Mouse (Mus musculus) urinary bladder, postnatal 25 days (tissue): Measurements from ENCODE around the gene Thra.
A peak's percentile ranks its signal among the peaks of the same experiment; 100 is the strongest.
"Not testable (repeated sequence)": the region's sequence is repeated elsewhere in the genome, so short reads cannot be mapped to it uniquely, and the experiment has no call there.

Experiments used
- DNase-seq: peaks from one replicate; pipeline ENCODE4 v3.0.0; 2022; ENCODE audit warnings: low spot score

Gene Thra

GRCm38 (mm10) chr11:98717904-98718303 lies 22.5 kb upstream of the Thra start:
- DNase-seq, result peak; percentile 71

GRCm38 (mm10) chr11:98720756-98721155 lies 19.7 kb upstream of the Thra start:
- DNase-seq, result no peak

- no peak for DNase-seq
Observed at GRCm38 (mm10) chr11:98721458-98722226, 18.8 kb upstream of the Thra start.

- DNase-seq, result no peak
Observed at GRCm38 (mm10) chr11:98723098-98723497, 17.3 kb upstream of the Thra start.

GRCm38 (mm10) chr11:98725926-98726506 lies 14.4 kb upstream of the Thra start:
- no peak for DNase-seq

- DNase-seq, result peak; percentile 62
Observed at GRCm38 (mm10) chr11:98729119-98729588, 11.3 kb upstream of the Thra start, which contains the start of gene Med24. Gene Med24, minus strand, starts transcription at chr11:98729435.

GRCm38 (mm10) chr11:98730727-98731126 lies 9.7 kb upstream of the Thra start:
- no peak for DNase-seq

GRCm38 (mm10) chr11:98731134-98731533 lies 9.3 kb upstream of the Thra start:
- DNase-seq, result no peak

- no peak for DNase-seq
Observed at GRCm38 (mm10) chr11:98734020-98734419, 6.4 kb upstream of the Thra start.

GRCm38 (mm10) chr11:98735111-98735510 lies 5.3 kb upstream of the Thra start:
- no peak for DNase-seq

GRCm38 (mm10) chr11:98736176-98736575 lies 4.3 kb upstream of the Thra start:
- DNase-seq, result no peak

GRCm38 (mm10) chr11:98737220-98737619 lies 3.2 kb upstream of the Thra start:
- DNase-seq, result not testable (repeated sequence)

GRCm38 (mm10) chr11:98738428-98738911 lies 2.0 kb upstream of the Thra start:
- DNase-seq, result no peak

GRCm38 (mm10) chr11:98738925-98739324 lies 1.5 kb upstream of the Thra start:
- DNase-seq, result no peak

GRCm38 (mm10) chr11:98740026-98740392 lies 429 bp upstream of the Thra start:
- DNase-seq, result no peak

GRCm38 (mm10) chr11:98741051-98741620 lies 698 bp downstream of the Thra start:
- no peak for DNase-seq

- peak; percentile 76 for DNase-seq
Observed at GRCm38 (mm10) chr11:98741622-98742396, 1.4 kb downstream of the Thra start.

- DNase-seq, result no peak
Observed at GRCm38 (mm10) chr11:98742397-98743291, 2.2 kb downstream of the Thra start.

- no peak for DNase-seq
Observed at GRCm38 (mm10) chr11:98743655-98744345, 3.4 kb downstream of the Thra start.

- DNase-seq, result no peak
Observed at GRCm38 (mm10) chr11:98744456-98745019, 4.1 kb downstream of the Thra start.
